Mouse (Mus musculus): ENCODE results near the gene Actb.

GRCm38 (mm10) chr5:142940393-142940792 is 33.8 kb upstream of the Actb start:
- TF ChIP-seq CTCF (conservative IDR thresholded peaks at IDR 0.05; ENCODE audit: insufficient read depth, insufficient read length, low read depth, low read length) (0 out of 2 replicates have a peak, but pooled peaks have one; percentile 3), POLR2A (IDR thresholded peaks at IDR 0.05; ENCODE audit: low read depth, low read length) (no peak)

Measured in kidney, adult 2 months (tissue).